Mouse (Mus musculus) cerebellum, adult 2 months (tissue): ENCODE measurements around the gene Ovca2.

Source experiments
- CTCF ChIP-seq: fragments of 200-500 bp; IDR thresholded peaks from 2 replicates; pipeline ENCODE4 v1.5.1; 2011; ENCODE audit warnings: low read depth, mild to moderate bottlenecking, control low read depth, low read length, moderate library complexity, borderline replicate concordance; ENCODE audit not compliant: insufficient read depth
- POLR2A ChIP-seq: fragments of 200-500 bp; IDR thresholded peaks from 2 replicates; pipeline ENCODE4 v1.6.1; 2011; ENCODE audit warnings: low read length, control low read depth, borderline replicate concordance; ENCODE audit not compliant: insufficient read depth

GRCm38 (mm10) chr11:75198792-75199191, 20.2 kb upstream of the Ovca2 start:
- TF ChIP-seq CTCF (no peak), POLR2A (no peak)
